Mouse (Mus musculus): ENCODE measurements around the gene Idnk.

Idnk gene

GRCm38 (mm10) chr13:58147760-58148159 is 9.7 kb upstream of the Idnk start:
- DNase-seq (ENCODE audit: low spot score): no peak

GRCm38 (mm10) chr13:58148256-58148831 is 9.1 kb upstream of the Idnk start:
- DNase-seq (ENCODE audit: low spot score): peak; percentile 27

- DNase-seq (ENCODE audit: low spot score): no peak
These were observed 8.4 kb upstream of the Idnk start for GRCm38 (mm10) chr13:58149033-58149558.

GRCm38 (mm10) chr13:58149629-58150028 is 7.8 kb upstream of the Idnk start:
- DNase-seq (ENCODE audit: low spot score): no peak

- DNase-seq (ENCODE audit: low spot score): no peak
These were observed 7.0 kb upstream of the Idnk start for GRCm38 (mm10) chr13:58150442-58150841.

- DNase-seq (ENCODE audit: low spot score): no peak
These were observed 1.4 kb upstream of the Idnk start for GRCm38 (mm10) chr13:58156031-58156430.

GRCm38 (mm10) chr13:58157036-58157435 is 413 bp upstream of the Idnk start:
- no peak for DNase-seq (ENCODE audit: low spot score)

GRCm38 (mm10) chr13:58158099-58158912 is 857 bp downstream of the Idnk start:
- DNase-seq (ENCODE audit: low spot score): peak; percentile 82

GRCm38 (mm10) chr13:58160761-58161160 is 3.3 kb downstream of the Idnk start:
- no peak for DNase-seq (ENCODE audit: low spot score)

GRCm38 (mm10) chr13:58163343-58163742 is 5.9 kb downstream of the Idnk start:
- no peak for DNase-seq (ENCODE audit: low spot score)

- no peak for DNase-seq (ENCODE audit: low spot score)
These were observed 10.7 kb downstream of the Idnk start for GRCm38 (mm10) chr13:58168119-58168518.

- no peak for DNase-seq (ENCODE audit: low spot score)
These were observed 18.7 kb downstream of the Idnk start for GRCm38 (mm10) chr13:58176105-58176504.

GRCm38 (mm10) chr13:58177511-58178208 is 20.2 kb downstream of the Idnk start:
- peak; percentile 100 for DNase-seq (ENCODE audit: low spot score)

- no peak for DNase-seq (ENCODE audit: low spot score)
These were observed 24.4 kb downstream of the Idnk start for GRCm38 (mm10) chr13:58181607-58182551.

- no peak for DNase-seq (ENCODE audit: low spot score)
These were observed 26.7 kb downstream of the Idnk start for GRCm38 (mm10) chr13:58184111-58184510.

GRCm38 (mm10) chr13:58186281-58186680 is 28.8 kb downstream of the Idnk start:
- no peak for DNase-seq (ENCODE audit: low spot score)

GRCm38 (mm10) chr13:58187751-58188150 is 30.3 kb downstream of the Idnk start:
- DNase-seq (ENCODE audit: low spot score): no peak

GRCm38 (mm10) chr13:58188412-58188811 is 31.0 kb downstream of the Idnk start:
- peak; percentile 94 for DNase-seq (ENCODE audit: low spot score)

- no peak for DNase-seq (ENCODE audit: low spot score)
These were observed 32.0 kb downstream of the Idnk start for GRCm38 (mm10) chr13:58189473-58189872.

- no peak for DNase-seq (ENCODE audit: low spot score)
These were observed 34.1 kb downstream of the Idnk start for GRCm38 (mm10) chr13:58191516-58191915.

GRCm38 (mm10) chr13:58192146-58192545 is 34.7 kb downstream of the Idnk start:
- no peak for DNase-seq (ENCODE audit: low spot score)

- no peak for DNase-seq (ENCODE audit: low spot score)
These were observed 35.8 kb downstream of the Idnk start for GRCm38 (mm10) chr13:58193221-58193620.

Data from urinary bladder, postnatal 25 days (tissue).